Mouse (Mus musculus) spleen, adult 12 weeks (tissue): ENCODE results near the gene Esr1.

Source experiments
- DNase-seq: peaks from one replicate; pipeline ENCODE4 v3.0.0; 2022; ENCODE audit warnings: low spot score

Esr1 gene

GRCm38 (mm10) chr10:4841039-4841438 is 229.6 kb downstream of the Esr1 start:
- DNase-seq, result no peak

GRCm38 (mm10) chr10:4847523-4847922 is 236.1 kb downstream of the Esr1 start:
- DNase-seq, result no peak

GRCm38 (mm10) chr10:4849881-4850280 is 238.5 kb downstream of the Esr1 start:
- DNase-seq, result no peak

DNA sequence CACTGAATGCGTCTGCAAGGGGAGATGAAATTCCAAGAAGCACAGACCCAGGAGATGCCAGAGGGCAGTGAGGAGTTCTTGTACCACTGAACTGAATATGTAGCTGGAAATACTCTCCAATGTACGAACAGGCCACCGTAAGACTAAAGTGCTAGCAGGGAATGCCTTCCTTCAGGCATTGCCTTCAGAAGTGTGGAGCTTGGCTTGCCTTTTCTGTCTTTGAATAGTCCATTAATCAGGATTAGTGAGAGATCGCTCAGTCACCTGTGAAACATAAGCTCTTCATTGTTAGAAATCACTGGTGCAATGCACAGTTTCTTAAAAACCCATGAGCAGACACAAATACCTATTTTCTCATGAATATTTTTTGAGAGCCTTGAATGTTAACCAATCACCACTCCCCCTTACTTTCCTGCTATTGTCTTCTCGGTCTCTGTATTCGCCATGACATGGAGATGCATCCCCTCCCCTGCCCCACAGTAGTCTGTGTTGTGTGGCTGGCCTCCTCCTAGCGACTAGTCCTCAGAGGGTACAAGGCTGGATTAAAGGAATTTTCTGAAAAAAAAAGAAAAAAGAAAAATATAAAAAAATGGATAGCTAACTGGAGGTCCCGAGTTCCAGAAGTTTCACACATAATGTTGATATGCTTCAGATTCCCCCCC is 263.8 kb downstream of the Esr1 start:
- no peak for DNase-seq

DNA sequence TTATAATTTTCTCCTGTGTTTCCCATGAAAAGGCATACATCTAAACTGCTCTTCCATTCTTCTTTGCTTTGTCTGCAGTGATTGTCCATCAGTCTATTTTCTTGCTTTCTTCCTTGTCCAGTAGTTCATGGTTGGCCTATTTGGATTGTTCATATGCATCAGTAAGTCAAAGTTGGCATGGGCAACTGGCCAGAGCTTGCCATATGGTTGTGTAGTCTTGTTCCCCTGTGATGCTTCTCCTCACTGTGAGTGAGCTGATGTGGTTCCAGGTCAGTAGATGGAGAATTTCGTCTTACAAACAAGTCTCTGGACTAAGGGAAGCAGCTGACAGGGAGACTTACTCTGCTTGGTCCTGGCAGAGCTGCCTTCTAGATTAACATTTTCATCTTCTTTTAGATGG is 270.0 kb downstream of the Esr1 start:
- no peak for DNase-seq

DNA sequence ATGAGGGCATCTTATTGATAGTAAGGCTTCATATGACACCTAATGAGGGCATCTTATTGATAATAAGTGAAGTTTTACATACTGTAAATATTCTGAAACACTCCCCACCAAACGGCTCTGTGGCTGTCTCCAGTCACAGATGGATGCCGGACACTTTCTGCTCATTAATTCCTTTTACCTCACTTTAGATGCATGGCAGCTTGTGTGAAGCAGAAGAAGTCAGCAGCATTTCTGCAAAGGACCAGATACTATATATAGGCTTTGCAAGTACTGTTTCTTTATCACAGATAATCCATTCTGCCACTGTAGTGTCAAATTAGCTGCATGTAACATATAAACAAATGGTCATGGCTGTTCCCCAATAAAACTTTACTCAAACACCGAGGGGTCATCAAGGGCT is 274.1 kb downstream of the Esr1 start:
- DNase-seq, result no peak

DNA sequence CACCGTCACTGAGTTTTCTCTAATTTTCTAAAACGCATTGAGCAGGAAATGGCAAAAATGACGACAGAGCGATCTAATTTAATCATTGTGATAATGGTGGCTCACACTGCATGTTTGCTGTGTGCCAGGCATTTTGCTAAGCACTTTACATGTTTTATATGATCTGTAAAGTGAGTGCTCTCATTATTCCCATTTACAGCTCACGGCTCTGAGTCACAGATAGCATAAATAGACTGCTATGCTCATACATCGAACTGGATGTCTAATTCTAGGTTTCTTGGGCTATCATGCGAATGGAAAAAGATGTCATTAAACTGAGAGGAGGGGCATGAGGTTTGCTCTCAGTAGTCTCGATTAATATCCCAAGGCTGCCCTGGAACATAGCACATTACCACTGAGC is 274.6 kb downstream of the Esr1 start:
- no peak for DNase-seq

- no peak for DNase-seq
These were observed 282.1 kb downstream of the Esr1 start for GRCm38 (mm10) chr10:4893475-4893874.

DNA sequence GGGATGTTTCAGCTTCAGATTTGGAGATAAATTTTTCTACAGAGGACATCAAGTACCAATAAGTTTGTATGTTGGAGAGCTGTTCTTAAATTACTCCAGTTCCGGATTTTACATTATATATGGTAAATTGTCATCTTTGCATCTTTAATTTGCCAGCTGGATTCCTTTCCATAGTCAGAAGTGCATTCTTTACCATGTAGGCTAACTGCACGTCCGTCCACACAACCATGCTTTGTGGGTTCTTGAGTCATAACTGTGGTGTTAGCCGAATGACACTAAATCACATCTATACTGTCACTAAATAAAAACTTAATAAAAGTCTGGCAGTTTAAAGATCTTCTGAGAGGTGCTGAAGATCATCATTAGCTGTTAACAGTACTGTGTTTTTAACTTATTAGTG is 286.4 kb downstream of the Esr1 start:
- DNase-seq, result no peak

GRCm38 (mm10) chr10:4900324-4900723 is 288.9 kb downstream of the Esr1 start:
- no peak for DNase-seq

DNA sequence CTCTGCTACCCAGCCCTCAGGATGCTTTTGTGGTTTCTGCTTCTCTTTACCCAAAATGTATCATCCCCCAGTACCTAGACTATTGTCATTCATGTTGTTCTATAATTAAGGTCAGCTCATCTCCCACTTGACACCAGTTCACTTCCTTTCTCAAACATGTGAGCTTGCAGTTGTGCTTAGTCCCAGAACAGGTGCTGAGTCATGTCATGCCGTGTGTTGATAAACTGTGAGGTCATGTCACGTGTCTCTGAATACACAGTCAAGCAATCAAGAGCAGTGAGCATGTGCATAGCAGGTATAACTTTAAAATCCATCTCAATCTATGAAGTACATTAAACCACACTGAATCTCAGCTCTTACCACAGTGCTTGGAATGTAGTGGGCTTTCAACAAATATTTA is 297.9 kb downstream of the Esr1 start:
- no peak for DNase-seq

- DNase-seq, result no peak
These were observed 299.1 kb downstream of the Esr1 start for GRCm38 (mm10) chr10:4910451-4910850.

DNA sequence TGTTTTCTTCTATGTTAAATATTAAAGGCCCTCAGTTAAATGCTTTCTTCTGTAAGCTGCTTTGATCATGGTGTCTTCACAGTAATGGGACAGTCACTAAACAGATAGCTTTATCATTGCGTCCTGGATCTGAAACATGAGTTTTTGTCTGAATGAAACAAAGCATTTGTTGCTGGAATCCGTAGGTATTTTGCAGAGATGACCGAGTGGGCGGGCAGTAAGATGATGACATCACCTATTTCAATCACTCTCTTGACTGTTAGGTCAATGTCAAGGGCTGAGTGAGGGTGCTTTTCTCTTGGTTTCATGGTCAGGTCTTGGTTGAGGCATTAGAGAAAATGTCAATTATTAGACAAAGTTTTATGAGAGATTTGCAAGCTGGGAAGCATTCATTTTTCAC is 307.7 kb downstream of the Esr1 start:
- DNase-seq, result no peak

DNA sequence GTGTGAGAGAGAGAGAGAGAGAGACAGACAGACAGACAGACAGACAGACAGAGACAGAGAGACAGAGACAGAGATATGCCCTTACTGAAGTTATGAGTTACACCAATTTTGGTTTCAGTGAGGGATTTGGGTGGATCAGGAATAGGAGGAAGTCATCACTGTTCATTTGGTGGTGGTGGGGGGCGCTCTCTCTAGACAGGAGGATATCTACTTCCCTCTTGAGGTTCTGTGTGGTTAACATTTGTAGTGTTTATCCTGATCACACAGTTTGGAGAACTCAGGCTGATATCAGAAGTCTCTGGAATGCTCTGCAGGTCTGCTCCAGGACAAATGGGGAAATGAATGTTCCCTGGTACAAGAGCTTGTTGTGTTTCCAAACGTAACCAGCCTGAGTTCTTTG is 312.2 kb downstream of the Esr1 start:
- DNase-seq, result no peak

DNA sequence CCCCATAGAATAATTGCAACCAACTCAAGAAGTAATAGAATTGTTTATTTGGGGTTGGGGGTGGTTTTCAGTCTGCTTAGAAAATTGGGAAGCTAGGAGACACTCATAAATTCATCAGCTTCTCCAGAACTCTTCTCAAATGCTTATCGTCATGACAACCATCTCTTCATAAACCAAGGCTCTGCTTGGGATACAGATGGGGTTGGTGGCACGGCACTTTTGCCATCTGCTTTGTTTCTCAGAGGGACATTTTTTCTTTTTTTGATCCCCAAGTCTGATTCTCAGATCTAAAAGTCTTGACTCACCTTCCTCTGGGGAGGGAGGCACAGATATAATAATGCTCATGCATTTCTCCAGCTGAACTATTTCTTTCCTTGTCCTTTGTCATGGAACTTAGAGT is 313.0 kb downstream of the Esr1 start:
- no peak for DNase-seq

DNA sequence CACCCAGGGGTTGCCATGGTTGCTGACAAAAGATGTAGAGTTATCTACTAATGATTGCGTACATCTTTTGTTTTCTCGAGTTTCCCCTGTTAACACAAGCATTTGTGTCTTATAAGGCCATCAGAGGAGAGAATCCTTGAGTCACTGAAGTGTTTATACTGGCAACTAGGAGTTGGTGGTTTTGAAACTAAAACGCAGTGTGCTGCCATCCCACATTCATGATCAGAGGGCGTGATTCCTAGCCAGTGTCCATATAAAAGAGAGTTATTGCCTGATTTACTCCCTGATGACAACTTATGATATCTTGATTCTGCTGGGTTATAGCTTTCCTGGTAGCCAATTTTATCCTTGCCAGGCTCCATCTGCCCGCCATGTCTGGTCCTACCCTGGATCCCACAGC is 331.8 kb downstream of the Esr1 start:
- no peak for DNase-seq

DNA sequence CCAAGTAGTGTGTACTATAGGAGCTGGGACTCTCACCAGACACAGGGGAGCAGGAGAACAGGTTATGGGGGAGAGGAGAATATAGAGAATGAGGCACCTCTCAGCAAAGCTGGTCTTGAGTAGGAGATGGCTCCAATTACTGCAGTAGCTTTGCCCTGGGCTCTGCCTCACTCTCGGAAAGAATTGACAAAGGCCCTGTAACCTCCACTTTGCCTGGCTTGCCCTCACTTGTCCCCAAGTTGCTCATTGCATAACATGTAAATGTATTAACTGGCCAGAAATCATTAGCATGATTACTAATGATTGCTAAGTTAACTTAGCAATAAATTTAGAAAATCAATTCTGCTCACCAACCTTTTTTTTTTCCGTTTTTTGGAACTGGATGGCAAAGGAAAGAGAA is 333.3 kb downstream of the Esr1 start:
- no peak for DNase-seq

DNA sequence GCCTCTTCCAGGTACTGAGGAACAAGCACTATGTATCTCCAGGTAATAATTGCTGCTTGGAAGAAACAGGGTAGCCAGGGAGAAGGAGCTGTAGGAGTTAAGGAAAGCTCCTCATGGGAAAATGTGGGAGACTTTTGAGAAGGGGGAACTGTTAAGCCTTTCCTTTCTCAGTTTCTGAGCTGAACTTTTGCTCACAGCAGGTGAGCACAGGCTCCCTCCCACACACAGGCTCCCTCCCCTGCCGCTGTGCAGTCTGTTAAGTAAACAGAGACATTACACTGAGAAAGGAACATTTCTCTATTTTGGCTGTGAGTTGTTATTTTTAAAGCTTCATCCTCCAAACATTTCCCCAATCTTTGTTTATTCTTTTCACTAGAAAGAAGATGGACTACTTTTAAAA is 354.4 kb downstream of the Esr1 start:
- no peak for DNase-seq

DNA sequence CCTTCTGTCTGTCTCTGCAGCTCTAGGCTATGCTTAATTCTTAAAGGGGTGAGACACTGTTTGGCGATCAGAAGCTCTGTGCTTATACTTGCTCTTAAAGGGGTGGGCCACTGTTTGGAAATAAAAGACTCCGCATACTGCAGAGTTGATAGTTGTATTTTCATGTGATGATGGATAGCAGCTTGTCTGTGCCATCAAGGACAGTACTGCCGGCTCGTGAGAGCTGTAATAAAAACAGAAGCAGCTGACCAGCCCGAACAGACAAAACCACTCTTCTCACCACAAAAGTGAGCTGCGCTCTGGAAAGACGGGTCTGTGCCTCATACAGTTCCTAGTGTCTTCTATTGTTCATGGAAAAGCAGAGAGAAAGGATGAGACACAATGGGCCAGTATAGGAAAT is 359.8 kb downstream of the Esr1 start:
- no peak for DNase-seq

DNA sequence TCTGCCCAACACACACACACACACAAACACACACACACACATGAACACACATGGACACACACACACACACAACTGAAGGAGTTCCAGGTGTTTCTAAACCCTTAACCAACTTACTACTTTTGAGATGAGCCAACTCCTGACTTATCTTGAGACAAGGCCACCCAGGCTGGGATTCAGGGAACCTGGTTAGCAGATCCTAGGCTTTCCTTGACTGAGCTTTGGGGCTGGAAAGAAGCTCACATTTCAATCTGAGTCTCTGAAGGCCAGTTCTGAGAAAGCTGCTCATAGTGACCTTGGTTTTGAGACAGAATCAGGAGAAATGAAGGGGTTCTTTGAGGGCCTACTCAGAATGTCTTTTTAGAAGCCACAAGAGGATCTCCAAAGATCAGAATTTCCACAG is 360.2 kb downstream of the Esr1 start:
- DNase-seq, result no peak

DNA sequence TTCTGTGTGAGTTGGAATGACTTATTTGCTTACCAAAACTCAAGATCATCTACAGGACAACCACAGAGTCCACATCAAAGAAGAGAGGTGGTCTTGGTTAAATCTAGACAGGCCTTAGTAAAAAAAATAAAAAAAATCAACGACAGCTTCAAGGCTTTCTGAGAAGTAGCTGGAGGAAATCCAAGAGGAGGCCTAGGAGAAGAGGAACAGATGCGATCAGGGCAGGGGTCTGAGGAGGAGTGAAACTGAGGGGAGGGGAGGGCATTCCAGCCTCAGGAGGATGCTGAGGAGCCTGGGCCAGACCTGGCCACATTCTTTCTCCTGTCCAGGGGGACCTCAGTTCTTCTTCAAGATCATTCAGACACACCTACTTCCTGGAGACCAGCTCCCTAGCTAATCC is 360.6 kb downstream of the Esr1 start:
- DNase-seq, result no peak

DNA sequence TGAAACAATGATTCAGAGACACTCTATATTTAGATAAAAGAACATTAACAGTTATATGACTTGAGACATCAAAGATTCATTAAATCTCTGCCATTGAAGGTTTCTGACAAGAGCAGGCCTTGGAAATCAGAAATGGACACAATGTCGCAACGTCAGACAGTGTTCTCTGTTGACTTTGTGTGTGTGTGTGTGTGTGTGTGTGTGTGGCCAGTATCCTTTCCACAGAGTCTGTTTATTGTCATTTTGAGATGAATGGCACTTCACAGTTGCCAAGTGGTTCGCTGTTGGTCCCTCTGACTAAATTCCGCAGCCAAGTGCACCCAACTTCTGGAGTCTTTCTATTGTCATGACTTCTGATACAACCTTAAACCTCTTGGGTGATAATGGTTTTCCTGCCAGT is 362.9 kb downstream of the Esr1 start:
- DNase-seq, result no peak

DNA sequence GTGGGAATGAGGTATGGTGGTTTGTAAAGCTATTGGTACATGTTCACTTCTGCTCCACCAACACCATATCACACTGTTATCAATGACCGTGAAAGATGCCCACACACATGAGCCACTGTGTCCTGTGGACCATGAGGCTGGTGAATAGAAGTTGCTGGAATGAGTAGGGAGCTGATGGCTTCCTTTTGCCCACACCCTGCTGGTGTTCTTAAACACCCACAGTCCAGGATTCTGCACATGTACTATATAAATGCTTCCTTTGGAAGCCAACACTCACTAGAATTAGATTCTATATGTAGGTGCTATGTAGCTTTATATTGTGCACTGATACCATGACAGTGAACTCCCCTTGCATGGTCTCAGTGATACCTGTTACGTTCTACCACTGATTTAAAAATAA is 365.2 kb downstream of the Esr1 start:
- no peak for DNase-seq

DNA sequence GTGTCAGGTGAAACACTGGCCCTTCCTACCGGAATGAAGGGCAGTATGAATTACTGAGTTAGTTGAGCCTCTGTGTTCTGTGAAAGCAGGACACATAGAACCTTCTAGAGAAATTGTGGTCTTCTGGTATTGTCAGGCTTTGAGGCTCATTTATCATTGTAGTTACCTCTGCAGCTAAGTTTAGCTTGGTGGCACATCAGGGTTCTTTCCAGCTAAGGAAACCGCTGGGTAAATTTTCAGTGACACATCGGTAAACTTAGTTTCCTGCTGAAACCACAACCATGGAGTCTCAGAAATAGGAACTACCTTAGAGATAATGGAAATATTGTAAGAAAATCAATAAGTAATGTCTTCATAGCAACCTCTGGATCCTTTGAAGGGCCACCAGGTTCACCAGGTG is 366.0 kb downstream of the Esr1 start:
- no peak for DNase-seq

GRCm38 (mm10) chr10:4983919-4984318 is 372.5 kb downstream of the Esr1 start:
- no peak for DNase-seq
